Mouse (Mus musculus): ENCODE measurements around the gene Vmac.

- TF ChIP-seq CTCF (IDR thresholded peaks at IDR 0.05; ENCODE audit: control insufficient read depth, insufficient read depth, insufficient replicate concordance, low read depth, low read length) (peak; percentile 91), POLR2A (IDR thresholded peaks at IDR 0.05; ENCODE audit: control insufficient read depth, low read depth, low read length) (no peak; the same call in 1 of the 2 replicates)
These were observed 49.3 kb downstream of the Vmac start for GRCm38 (mm10) chr17:56668384-56669144.

All from testis, adult 2 months (tissue).